Mouse (Mus musculus): ENCODE data around the gene Cacna1a. TPM values are rescaled to one million over a fixed set of nuclear protein-coding genes. Genes with fewer than 3 reads are reported as not detected.

The Cacna1a gene
- total and polyA plus RNA-seq, 2 experiments from 2014 or later = 16.5 to 70.5 TPM

DNA sequence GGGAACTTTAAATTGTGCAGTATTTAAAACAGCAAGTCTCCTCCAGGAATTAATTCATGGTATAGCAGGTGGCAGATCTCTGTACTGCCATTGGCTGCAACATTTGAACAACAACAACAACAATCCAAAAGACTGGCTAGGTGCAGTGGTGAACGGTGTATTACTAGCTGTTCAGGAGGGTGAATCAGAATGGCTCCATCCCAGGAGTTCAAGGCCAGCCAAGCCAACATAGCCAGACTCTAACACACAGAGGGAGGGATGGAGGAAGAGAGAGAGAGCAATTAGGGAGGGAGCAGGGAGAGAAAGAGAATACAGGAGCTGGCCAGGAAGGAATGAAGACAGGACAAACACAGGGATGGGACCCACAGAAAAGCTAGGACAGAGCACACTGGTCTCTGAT lies 38.7 kb upstream of the Cacna1a start:
- H3K4me2 ChIP-seq (ENCODE audit: low read depth, low read length) = no peak overlapping the region
- no peak overlapping the region for H3K4me3 ChIP-seq (ENCODE audit: low read length)
- no peak overlapping the region for H3K9ac ChIP-seq (replicated peaks; ENCODE audit: low read length)
- H3K9me3 ChIP-seq (ENCODE audit: low read length) = no peaks in the 10 kb centered on the region
- DNase-seq (ENCODE audit: low spot score) (no peak), ATAC-seq (no peak)
- TF ChIP-seq CTCF (IDR thresholded peaks at IDR 0.05; ENCODE audit: low read depth) = no peak
- H3K36me3 ChIP-seq (ENCODE audit: insufficient read depth, low read length) = no peaks in the 10 kb centered on the region
- 68% methylated on average over 1 of the region's 1 CpGs for WGBS
- H3K27ac ChIP-seq = no peak overlapping the region
- no peaks in the 10 kb centered on the region for H3K27me3 ChIP-seq (ENCODE audit: insufficient read depth, low read length)
- no peaks in the 10 kb centered on the region for H3K4me1 ChIP-seq (ENCODE audit: insufficient read depth, low read length)

DNA sequence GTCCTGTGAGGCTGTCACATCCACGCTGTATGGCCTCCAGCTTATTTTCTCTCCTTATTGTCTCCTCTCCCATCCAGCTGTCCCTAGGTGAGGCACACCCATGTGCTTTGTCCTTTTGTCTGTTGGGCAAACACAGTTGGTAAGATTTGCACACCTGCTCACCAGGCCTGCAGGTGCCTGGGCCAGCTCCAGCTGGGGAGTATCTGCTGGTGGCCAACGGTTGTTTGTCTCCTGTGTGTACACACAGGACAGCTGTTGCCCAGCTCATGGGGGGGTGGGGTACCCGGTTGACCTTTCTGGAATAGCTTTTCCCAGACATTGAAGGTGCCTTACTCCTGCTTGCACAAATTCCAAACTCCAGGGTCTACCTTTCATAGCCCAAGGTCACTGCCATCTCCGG lies 37.3 kb upstream of the Cacna1a start:
- H3K4me1 ChIP-seq (ENCODE audit: insufficient read depth, low read length) = no peaks in the 10 kb centered on the region
- WGBS = 77% methylated on average over 4 of the region's 4 CpGs

GRCm38 (mm10) chr8:84356482-84356881 lies 31.8 kb upstream of the Cacna1a start:
- Histone ChIP-seq H3K4me3 (ENCODE audit: low read length) (no peak overlapping the region), H3K9me3 (ENCODE audit: low read length) (no peaks in the 10 kb centered on the region), H3K4me1 (ENCODE audit: insufficient read depth, low read length) (no peaks in the 10 kb centered on the region), H3K9ac (replicated peaks; ENCODE audit: low read length) (0 out of 2 replicates have a peak overlapping the region, but pooled peaks have one; percentile 24), H3K36me3 (ENCODE audit: insufficient read depth, low read length) (no peaks in the 10 kb centered on the region), H3K27ac (no peak overlapping the region), H3K27me3 (ENCODE audit: insufficient read depth, low read length) (no peaks in the 10 kb centered on the region), H3K4me2 (ENCODE audit: low read depth, low read length) (no peak overlapping the region)
- ATAC-seq = no peak
- TF ChIP-seq CTCF (IDR thresholded peaks at IDR 0.05; ENCODE audit: low read depth) = no peak
- 61% methylated on average over 11 of the region's 11 CpGs for WGBS
- DNase-seq (ENCODE audit: low spot score) = no peak

More for the DNA sequence above, 37.3 kb upstream of the Cacna1a start:
- no peak overlapping the region for H3K9ac ChIP-seq (replicated peaks; ENCODE audit: low read length)
- H3K4me3 ChIP-seq (ENCODE audit: low read length) = no peak overlapping the region
- TF ChIP-seq CTCF (IDR thresholded peaks at IDR 0.05; ENCODE audit: low read depth) = no peak
- no peak overlapping the region for H3K4me2 ChIP-seq (ENCODE audit: low read depth, low read length)
- no peak for ATAC-seq
- no peak for DNase-seq (ENCODE audit: low spot score)
- H3K27ac ChIP-seq = no peak overlapping the region
- no peaks in the 10 kb centered on the region for H3K9me3 ChIP-seq (ENCODE audit: low read length)
- no peaks in the 10 kb centered on the region for H3K27me3 ChIP-seq (ENCODE audit: insufficient read depth, low read length)
- no peaks in the 10 kb centered on the region for H3K36me3 ChIP-seq (ENCODE audit: insufficient read depth, low read length)

DNA sequence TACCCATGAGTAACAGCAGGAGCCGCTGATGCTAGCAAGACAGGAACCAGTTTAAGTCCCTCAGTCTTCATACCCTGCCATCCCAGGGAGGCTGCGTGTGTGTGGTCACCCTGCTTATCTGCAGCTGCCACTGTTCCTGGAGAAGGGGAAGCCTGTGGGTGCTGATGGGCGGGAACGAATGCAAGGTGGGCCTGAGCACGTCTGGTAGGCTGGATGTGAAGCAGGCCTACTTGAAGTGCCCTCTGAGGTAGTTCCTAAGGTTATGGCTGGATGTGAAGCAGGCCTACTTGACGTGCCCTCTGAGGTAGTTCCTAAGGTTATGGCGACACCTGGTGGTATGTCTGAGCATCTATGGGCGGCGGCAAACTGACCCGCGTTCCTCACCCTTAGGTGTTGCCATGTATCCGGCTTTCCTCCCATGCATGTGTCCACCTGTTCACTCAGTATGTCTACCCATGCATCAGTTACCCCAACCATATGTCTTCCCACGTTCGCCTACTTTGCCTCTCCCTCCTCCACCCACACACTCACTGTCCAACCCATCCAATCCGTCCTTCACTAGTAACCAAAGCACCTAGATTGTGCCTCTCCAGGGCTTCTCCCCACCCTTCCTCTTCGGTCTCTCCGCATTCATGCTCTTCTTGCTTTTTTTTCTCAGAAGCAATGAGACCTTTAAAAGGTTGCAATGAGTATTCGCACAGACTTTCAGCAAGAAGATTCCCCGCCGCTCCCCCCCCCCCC lies 30.4 kb upstream of the Cacna1a start:
- TF ChIP-seq CTCF (IDR thresholded peaks at IDR 0.05; ENCODE audit: low read depth) = peak; percentile 99
- WGBS = 25% methylated on average over 20 of the region's 20 CpGs
- Histone ChIP-seq H3K9me3 (ENCODE audit: low read length) (no peaks in the 10 kb centered on the region), H3K4me3 (ENCODE audit: low read length) (no peak overlapping the region), H3K4me2 (ENCODE audit: low read depth, low read length) (peak overlapping the region; percentile 35; the same call in 1 of the 2 replicates), H3K9ac (replicated peaks; ENCODE audit: low read length) (no peak overlapping the region), H3K36me3 (ENCODE audit: insufficient read depth, low read length) (no peaks in the 10 kb centered on the region), H3K4me1 (ENCODE audit: insufficient read depth, low read length) (no peaks in the 10 kb centered on the region), H3K27me3 (ENCODE audit: insufficient read depth, low read length) (no peaks in the 10 kb centered on the region), H3K27ac (no peak overlapping the region; the same call in 1 of the 2 replicates)
- ATAC-seq (peak; percentile 84), DNase-seq (ENCODE audit: low spot score) (peak; percentile 90)

- Histone ChIP-seq H3K36me3 (ENCODE audit: insufficient read depth, low read length) (no peaks in the 10 kb centered on the region), H3K9ac (replicated peaks; ENCODE audit: low read length) (no peak overlapping the region), H3K27me3 (ENCODE audit: insufficient read depth, low read length) (no peaks in the 10 kb centered on the region), H3K4me1 (ENCODE audit: insufficient read depth, low read length) (no peaks in the 10 kb centered on the region), H3K4me2 (ENCODE audit: low read depth, low read length) (no peak overlapping the region), H3K27ac (no peak overlapping the region), H3K9me3 (ENCODE audit: low read length) (no peaks in the 10 kb centered on the region), H3K4me3 (ENCODE audit: low read length) (no peak overlapping the region)
- ATAC-seq (peak; percentile 77), DNase-seq (ENCODE audit: low spot score) (peak; percentile 89)
- TF ChIP-seq CTCF (IDR thresholded peaks at IDR 0.05; ENCODE audit: low read depth) = peak; percentile 98
- WGBS = 13% methylated on average over 23 of the region's 23 CpGs
Observed at GRCm38 (mm10) chr8:84363428-84364134, 24.7 kb upstream of the Cacna1a start.

GRCm38 (mm10) chr8:84365197-84365596 lies 23.0 kb upstream of the Cacna1a start:
- DNase-seq (ENCODE audit: low spot score) = peak; percentile 46

More at GRCm38 (mm10) chr8:84365197-84365596, 23.0 kb upstream of the Cacna1a start:
- WGBS = 50% methylated on average over 1 of the region's 1 CpGs
- TF ChIP-seq CTCF (IDR thresholded peaks at IDR 0.05; ENCODE audit: low read depth) = no peak
- H3K27ac ChIP-seq = no peak overlapping the region
- no peaks in the 10 kb centered on the region for H3K27me3 ChIP-seq (ENCODE audit: insufficient read depth, low read length)
- H3K36me3 ChIP-seq (ENCODE audit: insufficient read depth, low read length) = no peaks in the 10 kb centered on the region
- no peak overlapping the region for H3K4me3 ChIP-seq (ENCODE audit: low read length)
- no peak for ATAC-seq
- no peaks in the 10 kb centered on the region for H3K4me1 ChIP-seq (ENCODE audit: insufficient read depth, low read length)
- no peak overlapping the region for H3K4me2 ChIP-seq (ENCODE audit: low read depth, low read length)
- no peaks in the 10 kb centered on the region for H3K9me3 ChIP-seq (ENCODE audit: low read length)
- H3K9ac ChIP-seq (replicated peaks; ENCODE audit: low read length) = no peak overlapping the region

All from hindbrain, postnatal 0 days (tissue).